Mouse (Mus musculus): ENCODE results near the gene Pakap.

- no peak for TF ChIP-seq CTCF (IDR thresholded peaks at IDR 0.05; ENCODE audit: low read depth)
- no peak for TF ChIP-seq EP300 (IDR thresholded peaks at IDR 0.05; ENCODE audit: low read depth)
Measured at GRCm38 (mm10) chr4:57812916-57813575, 245.1 kb downstream of the Pakap start.

Data from liver, embryonic 14.5 days (tissue).